Mouse (Mus musculus): Measurements from ENCODE around the gene Atp5g2. TPM values are rescaled to one million over a fixed set of nuclear protein-coding genes. Genes with fewer than 3 reads are reported as not detected.

The Atp5g2 gene
- polyA plus RNA-seq, 1 experiment from 2014 or later: 118 TPM

GRCm38 (mm10) chr15:102635817-102636216, 36.3 kb downstream of the Atp5g2 start:
- no peak overlapping the region for H3K9ac ChIP-seq (ENCODE audit: low read length)
- H3K27ac ChIP-seq (replicated peaks in 1 of 2; ENCODE audit: control insufficient read depth in 1 of 2, insufficient read depth in 1 of 2, low read depth in 2 of 2, low read length in 2 of 2): no peak overlapping the region
- H3K4me3 ChIP-seq (ENCODE audit: control insufficient read depth in 1 of 2, insufficient read depth in 1 of 2, low read depth in 1 of 2, low read length in 2 of 2): no peak overlapping the region
- no peak overlapping the region for H3K4me2 ChIP-seq (ENCODE audit: low read length)
- no peaks in the 10 kb centered on the region for H3K27me3 ChIP-seq (ENCODE audit: control insufficient read depth, insufficient read depth, low read length)
- WGBS: 80% methylated on average over 3 of the region's 3 CpGs
- ATAC-seq (ENCODE audit: insufficient number of reproducible peaks, insufficient read depth, low FRiP score, low read depth): no peak
- H3K4me1 ChIP-seq (ENCODE audit: control insufficient read depth in 2 of 2, insufficient read depth in 2 of 2, low read length in 2 of 2): no peaks in the 10 kb centered on the region
- H3K9me3 ChIP-seq (ENCODE audit: control insufficient read depth, low read length): no peaks in the 10 kb centered on the region
- H3K36me3 ChIP-seq (ENCODE audit: control insufficient read depth, insufficient read depth, low read length): no peaks in the 10 kb centered on the region

- no peak overlapping the region for H3K27ac ChIP-seq (replicated peaks in 1 of 2; ENCODE audit: control insufficient read depth in 1 of 2, insufficient read depth in 1 of 2, low read depth in 2 of 2, low read length in 2 of 2)
- no peak for ATAC-seq (ENCODE audit: insufficient number of reproducible peaks, insufficient read depth, low FRiP score, low read depth)
- H3K27me3 ChIP-seq (ENCODE audit: control insufficient read depth, insufficient read depth, low read length): no peaks in the 10 kb centered on the region
- H3K9me3 ChIP-seq (ENCODE audit: control insufficient read depth, low read length): no peaks in the 10 kb centered on the region
- no peaks in the 10 kb centered on the region for H3K36me3 ChIP-seq (ENCODE audit: control insufficient read depth, insufficient read depth, low read length)
- no peaks in the 10 kb centered on the region for H3K4me1 ChIP-seq (ENCODE audit: control insufficient read depth in 2 of 2, insufficient read depth in 2 of 2, low read length in 2 of 2)
- H3K4me2 ChIP-seq (ENCODE audit: low read length): no peak overlapping the region
- 94% methylated on average over 8 of the region's 8 CpGs for WGBS
- H3K9ac ChIP-seq (ENCODE audit: low read length): no peak overlapping the region
- no peak overlapping the region for H3K4me3 ChIP-seq (ENCODE audit: control insufficient read depth in 1 of 2, insufficient read depth in 1 of 2, low read depth in 1 of 2, low read length in 2 of 2)
Measured at GRCm38 (mm10) chr15:102634684-102635083, 37.5 kb downstream of the Atp5g2 start.

GRCm38 (mm10) chr15:102625687-102626055, 46.5 kb downstream of the Atp5g2 start:
- peak; percentile 15; the same call in 1 of the 2 replicates for ATAC-seq (ENCODE audit: insufficient number of reproducible peaks, insufficient read depth, low FRiP score, low read depth)
- Histone ChIP-seq H3K27ac (replicated peaks in 1 of 2; ENCODE audit: control insufficient read depth in 1 of 2, insufficient read depth in 1 of 2, low read depth in 2 of 2, low read length in 2 of 2) (peak overlapping the region; percentile 98 to 99), H3K4me1 (ENCODE audit: control insufficient read depth in 2 of 2, insufficient read depth in 2 of 2, low read length in 2 of 2) (peaks cover 2 to 10% of the 10 kb centered on the region in 2 experiments; a peak in 3 of 4 replicates), H3K36me3 (ENCODE audit: control insufficient read depth, insufficient read depth, low read length) (no peaks in the 10 kb centered on the region), H3K9me3 (ENCODE audit: control insufficient read depth, low read length) (no peaks in the 10 kb centered on the region), H3K4me2 (ENCODE audit: low read length) (peak overlapping the region; percentile 81), H3K4me3 (ENCODE audit: control insufficient read depth in 1 of 2, insufficient read depth in 1 of 2, low read depth in 1 of 2, low read length in 2 of 2) (peak overlapping the region; percentile 79), H3K9ac (ENCODE audit: low read length) (peak overlapping the region; percentile 87), H3K27me3 (ENCODE audit: control insufficient read depth, insufficient read depth, low read length) (no peaks in the 10 kb centered on the region)
- 0% methylated on average over 18 of the region's 18 CpGs for WGBS

GRCm38 (mm10) chr15:102624970-102625686, 47.0 kb downstream of the Atp5g2 start, which contains the start of the genes Gm28047 and Atf7:
Gene Gm28047 (minus strand): TSS chr15:102625067.
Gene Atf7 (minus strand): TSS chr15:102625464.
- Histone ChIP-seq H3K27ac (replicated peaks in 1 of 2; ENCODE audit: control insufficient read depth in 1 of 2, insufficient read depth in 1 of 2, low read depth in 2 of 2, low read length in 2 of 2) (peak within 1 kb of the TSS; percentile 98 to 99), H3K4me2 (ENCODE audit: low read length) (peak within 1 kb of the TSS; percentile 81), H3K9me3 (ENCODE audit: control insufficient read depth, low read length) (no peaks in the 10 kb centered on the region), H3K36me3 (ENCODE audit: control insufficient read depth, insufficient read depth, low read length) (no peaks in the 10 kb centered on the region), H3K27me3 (ENCODE audit: control insufficient read depth, insufficient read depth, low read length) (no peaks in the 10 kb centered on the region), H3K4me3 (ENCODE audit: control insufficient read depth in 1 of 2, insufficient read depth in 1 of 2, low read depth in 1 of 2, low read length in 2 of 2) (peak within 1 kb of the TSS; percentile 79), H3K9ac (ENCODE audit: low read length) (peak within 1 kb of the TSS; percentile 87), H3K4me1 (ENCODE audit: control insufficient read depth in 2 of 2, insufficient read depth in 2 of 2, low read length in 2 of 2) (peaks cover 2 to 10% of the 10 kb centered on the region in 2 experiments; a peak in 3 of 4 replicates)
- under 1% methylated on average over 51 of the region's 51 CpGs for WGBS
- ATAC-seq (ENCODE audit: insufficient number of reproducible peaks, insufficient read depth, low FRiP score, low read depth): peak; percentile 99

GRCm38 (mm10) chr15:102624291-102624969, 47.7 kb downstream of the Atp5g2 start:
- 0 out of 2 replicates have a peak, but pooled peaks have one; percentile 1 for ATAC-seq (ENCODE audit: insufficient number of reproducible peaks, insufficient read depth, low FRiP score, low read depth)

GRCm38 (mm10) chr15:102623121-102623520, 49.0 kb downstream of the Atp5g2 start:
- Histone ChIP-seq H3K9me3 (ENCODE audit: control insufficient read depth, low read length) (no peaks in the 10 kb centered on the region), H3K27ac (replicated peaks in 1 of 2; ENCODE audit: control insufficient read depth in 1 of 2, insufficient read depth in 1 of 2, low read depth in 2 of 2, low read length in 2 of 2) (no peak overlapping the region), H3K27me3 (ENCODE audit: control insufficient read depth, insufficient read depth, low read length) (no peaks in the 10 kb centered on the region), H3K4me2 (ENCODE audit: low read length) (peak overlapping the region; percentile 81), H3K36me3 (ENCODE audit: control insufficient read depth, insufficient read depth, low read length) (peaks cover 5% of the 10 kb centered on the region; the same call in 1 of the 2 replicates), H3K4me3 (ENCODE audit: control insufficient read depth in 1 of 2, insufficient read depth in 1 of 2, low read depth in 1 of 2, low read length in 2 of 2) (no peak overlapping the region; a peak in 1 of 4 replicates), H3K4me1 (ENCODE audit: control insufficient read depth in 2 of 2, insufficient read depth in 2 of 2, low read length in 2 of 2) (peaks cover 2 to 10% of the 10 kb centered on the region in 2 experiments; a peak in 3 of 4 replicates), H3K9ac (ENCODE audit: low read length) (no peak overlapping the region)
- ATAC-seq (ENCODE audit: insufficient number of reproducible peaks, insufficient read depth, low FRiP score, low read depth): no peak
- 89% methylated on average over 3 of the region's 3 CpGs for WGBS

More at GRCm38 (mm10) chr15:102624291-102624969, 47.7 kb downstream of the Atp5g2 start:
- H3K9ac ChIP-seq (ENCODE audit: low read length): peak overlapping the region; percentile 87
- WGBS: 3% methylated on average over 17 of the region's 17 CpGs
- H3K4me2 ChIP-seq (ENCODE audit: low read length): peak overlapping the region; percentile 81
- no peaks in the 10 kb centered on the region for H3K27me3 ChIP-seq (ENCODE audit: control insufficient read depth, insufficient read depth, low read length)
- H3K9me3 ChIP-seq (ENCODE audit: control insufficient read depth, low read length): no peaks in the 10 kb centered on the region
- peak overlapping the region; percentile 79 for H3K4me3 ChIP-seq (ENCODE audit: control insufficient read depth in 1 of 2, insufficient read depth in 1 of 2, low read depth in 1 of 2, low read length in 2 of 2)
- peak overlapping the region; percentile 74 to 98 for H3K27ac ChIP-seq (replicated peaks in 1 of 2; ENCODE audit: control insufficient read depth in 1 of 2, insufficient read depth in 1 of 2, low read depth in 2 of 2, low read length in 2 of 2)
- H3K36me3 ChIP-seq (ENCODE audit: control insufficient read depth, insufficient read depth, low read length): no peaks in the 10 kb centered on the region
- H3K4me1 ChIP-seq (ENCODE audit: control insufficient read depth in 2 of 2, insufficient read depth in 2 of 2, low read length in 2 of 2): peaks cover 2 to 10% of the 10 kb centered on the region in 2 experiments; a peak in 3 of 4 replicates

- H3K4me3 ChIP-seq (ENCODE audit: control insufficient read depth in 1 of 2, insufficient read depth in 1 of 2, low read depth in 1 of 2, low read length in 2 of 2): no peak overlapping the region
- H3K4me2 ChIP-seq (ENCODE audit: low read length): peak overlapping the region; percentile 81
- H3K36me3 ChIP-seq (ENCODE audit: control insufficient read depth, insufficient read depth, low read length): peaks cover 5% of the 10 kb centered on the region; the same call in 1 of the 2 replicates
- no peak for ATAC-seq (ENCODE audit: insufficient number of reproducible peaks, insufficient read depth, low FRiP score, low read depth)
- H3K27ac ChIP-seq (replicated peaks in 1 of 2; ENCODE audit: control insufficient read depth in 1 of 2, insufficient read depth in 1 of 2, low read depth in 2 of 2, low read length in 2 of 2): no peak overlapping the region
- no peak overlapping the region for H3K9ac ChIP-seq (ENCODE audit: low read length)
- no peaks in the 10 kb centered on the region for H3K9me3 ChIP-seq (ENCODE audit: control insufficient read depth, low read length)
- H3K4me1 ChIP-seq (ENCODE audit: control insufficient read depth in 2 of 2, insufficient read depth in 2 of 2, low read length in 2 of 2): peaks cover 2 to 10% of the 10 kb centered on the region in 2 experiments; a peak in 3 of 4 replicates
- no peaks in the 10 kb centered on the region for H3K27me3 ChIP-seq (ENCODE audit: control insufficient read depth, insufficient read depth, low read length)
Measured at GRCm38 (mm10) chr15:102622536-102622935, 49.6 kb downstream of the Atp5g2 start.

Data from heart, embryonic 14.5 days (tissue).